Mouse (Mus musculus): ENCODE measurements around the gene Exoc2. TPM values are rescaled to one million over a fixed set of nuclear protein-coding genes. Genes with fewer than 3 reads are reported as not detected.

Exoc2 gene
- total RNA-seq, 4 experiments from 2014 or later, result 37.6 to 42.7 (median 40.4) TPM

DNA sequence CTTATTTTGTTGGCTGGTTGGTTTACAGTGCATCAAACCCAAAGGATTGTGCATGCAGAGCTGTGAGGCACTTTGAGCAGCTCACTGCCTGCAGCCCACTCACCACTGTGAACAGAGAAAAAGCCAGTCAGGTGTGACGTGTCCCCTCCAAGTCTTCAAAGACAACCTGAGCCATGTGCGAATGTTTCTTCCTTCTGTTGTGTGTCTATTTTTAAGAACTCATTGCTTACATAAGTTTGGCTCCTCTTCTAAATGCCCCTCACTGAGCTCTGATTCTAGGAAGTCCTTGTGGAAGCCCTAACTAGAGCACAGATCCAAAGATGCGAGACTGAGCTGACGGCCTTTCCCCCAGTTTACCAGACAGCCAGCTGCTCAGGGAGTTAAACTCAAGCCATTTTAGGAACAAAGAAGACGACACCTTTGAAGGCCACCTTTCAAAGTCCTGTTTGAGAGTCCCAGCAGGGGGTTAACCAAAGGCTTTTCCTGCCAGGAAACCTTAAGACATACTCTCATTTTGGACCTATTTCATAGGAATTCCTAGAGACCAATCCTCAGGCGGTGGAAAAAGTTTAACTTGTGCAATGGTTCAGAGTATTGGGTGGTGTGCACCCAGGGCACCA lies 79.8 kb downstream of the Exoc2 start:
- no peak for DNase-seq (ENCODE audit: low spot score in 2 of 2)

DNA sequence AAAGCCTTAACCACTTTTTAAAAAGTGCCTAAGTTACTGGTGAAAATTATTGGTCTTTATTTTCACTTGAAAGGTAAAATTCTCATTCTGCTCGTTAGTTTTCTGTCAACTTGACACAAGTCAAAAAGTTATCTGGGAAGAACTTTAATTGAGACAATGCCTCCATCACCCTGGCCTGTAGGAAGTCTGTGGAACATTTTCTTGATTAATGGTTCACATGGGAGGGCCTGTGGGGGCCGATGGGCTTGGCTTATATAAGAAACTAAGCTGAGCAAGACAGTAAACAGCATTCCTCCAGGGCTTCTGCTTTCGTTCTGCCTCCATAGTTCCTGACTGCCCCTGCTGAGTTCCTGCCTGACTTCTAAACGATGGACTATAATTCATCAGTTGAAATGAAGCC lies 81.6 kb downstream of the Exoc2 start:
- no peak for DNase-seq (ENCODE audit: low spot score in 2 of 2)

DNA sequence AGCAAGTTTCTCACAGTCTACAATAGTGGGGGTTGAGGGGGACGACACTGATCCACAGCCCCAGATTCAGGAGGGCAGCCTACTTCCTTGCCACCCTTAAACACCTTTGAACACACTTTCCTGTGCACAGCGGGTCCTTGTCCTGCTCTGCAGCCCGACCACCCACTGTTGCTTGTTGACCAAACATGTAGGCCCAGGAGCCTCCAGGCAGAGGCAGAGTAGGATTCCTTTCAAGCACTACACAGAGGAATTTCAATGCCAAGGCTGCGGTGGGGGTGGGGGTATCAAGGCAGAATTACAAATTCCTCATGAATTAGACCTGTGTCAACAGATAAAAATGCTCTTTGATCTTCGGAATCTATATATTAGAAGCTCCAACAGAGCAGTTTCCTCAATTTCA lies 82.7 kb downstream of the Exoc2 start:
- DNase-seq (ENCODE audit: low spot score in 2 of 2), result no peak

DNA sequence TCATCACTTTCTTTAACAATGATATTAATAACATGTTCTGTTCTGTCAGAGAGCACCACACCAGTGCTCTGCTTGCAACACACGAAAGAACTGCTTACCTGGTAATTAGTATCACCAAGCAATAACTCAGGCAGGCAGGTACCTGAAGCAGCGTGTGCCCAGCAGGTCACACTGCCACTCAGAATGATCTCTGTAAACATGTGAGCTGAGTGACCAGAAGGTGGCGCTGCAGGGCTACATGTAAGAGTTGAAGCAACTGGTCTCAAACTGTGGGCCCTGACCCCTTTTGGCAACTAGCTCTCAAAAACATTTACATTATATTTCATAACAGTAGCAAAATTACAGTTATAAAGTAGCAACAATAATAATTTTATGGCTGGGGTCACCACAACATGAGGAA lies 85.4 kb downstream of the Exoc2 start:
- peak in 1 of 2 experiments; percentile 54 for DNase-seq (ENCODE audit: low spot score in 2 of 2)

DNA sequence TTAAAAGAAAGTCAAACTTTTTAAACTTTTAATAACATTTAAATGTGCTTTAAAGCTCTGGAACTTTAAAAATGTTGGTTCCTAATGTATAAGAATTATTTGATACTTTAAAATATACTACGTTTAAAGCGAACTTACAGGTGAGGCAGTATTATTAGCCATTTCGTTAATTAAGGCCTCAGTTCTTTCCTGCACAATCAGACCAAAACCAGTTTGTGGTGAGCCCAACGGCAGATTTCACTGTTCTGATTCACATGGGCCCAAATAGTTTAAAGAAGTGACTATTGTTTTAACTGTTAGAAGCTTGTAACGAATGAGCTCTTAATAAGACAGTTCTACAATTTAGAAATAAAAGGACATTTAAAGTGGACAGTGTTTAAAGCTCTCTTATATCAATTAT lies 93.6 kb downstream of the Exoc2 start:
- DNase-seq (ENCODE audit: low spot score in 2 of 2), result no peak

DNA sequence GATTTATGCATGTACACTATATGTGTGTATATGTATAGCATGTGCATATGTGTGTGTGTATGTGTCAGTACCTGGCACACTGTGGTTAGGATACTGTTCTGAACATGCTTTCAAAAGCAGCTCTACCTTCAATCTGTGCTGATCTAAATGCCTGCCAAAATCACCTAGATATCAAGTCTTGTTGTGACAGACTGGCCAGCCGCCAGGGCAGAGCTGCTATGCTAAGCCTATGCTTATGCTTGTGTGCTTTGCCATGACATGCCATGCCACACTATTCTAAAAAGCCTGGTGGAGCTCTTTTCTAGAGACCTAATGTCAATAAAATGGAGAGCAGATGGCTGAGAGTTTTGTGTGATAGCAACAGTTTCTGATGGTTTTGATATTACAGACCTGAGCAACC lies 94.0 kb downstream of the Exoc2 start:
- DNase-seq (ENCODE audit: low spot score in 2 of 2), result no peak

DNA sequence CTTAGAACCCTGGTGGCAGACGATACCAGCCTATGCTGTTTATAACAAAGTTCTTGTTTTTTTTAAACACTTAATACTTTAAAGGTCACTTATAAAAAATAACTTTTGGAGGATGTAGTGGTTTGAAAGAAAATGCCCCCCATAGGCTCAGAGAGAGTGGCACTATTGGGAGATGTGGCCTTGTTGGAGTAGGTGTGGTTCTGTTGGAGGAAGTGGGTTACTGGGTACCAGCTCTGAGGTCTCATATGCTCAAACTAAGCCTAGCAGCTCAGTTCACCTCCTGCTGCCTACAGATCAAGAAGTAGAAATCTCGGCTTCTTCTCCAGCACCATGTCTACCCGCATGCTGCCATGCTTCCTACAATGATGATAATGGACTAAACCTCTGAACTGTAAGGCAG lies 98.1 kb downstream of the Exoc2 start:
- no peak for DNase-seq (ENCODE audit: low spot score in 2 of 2)

DNA sequence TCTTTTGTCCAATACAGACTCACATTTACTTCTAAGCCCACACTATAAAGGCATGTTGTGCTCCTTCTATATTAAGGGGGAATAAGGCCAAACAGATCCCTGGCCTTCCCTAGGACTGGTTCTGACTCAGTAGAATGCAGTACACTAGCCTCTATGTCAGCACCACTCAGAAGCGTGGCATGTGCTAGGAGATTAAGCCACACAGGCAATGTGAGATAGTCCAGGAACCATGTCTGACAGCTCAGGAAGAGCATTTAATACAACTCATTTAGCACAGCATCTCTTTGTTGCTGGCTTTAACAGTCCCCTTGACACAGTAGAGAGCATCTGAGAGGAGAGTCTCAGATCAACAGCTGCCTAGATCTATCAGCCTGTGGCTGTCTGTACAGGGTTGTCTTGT lies 100.4 kb downstream of the Exoc2 start:
- no peak for DNase-seq (ENCODE audit: low spot score in 2 of 2)

DNA sequence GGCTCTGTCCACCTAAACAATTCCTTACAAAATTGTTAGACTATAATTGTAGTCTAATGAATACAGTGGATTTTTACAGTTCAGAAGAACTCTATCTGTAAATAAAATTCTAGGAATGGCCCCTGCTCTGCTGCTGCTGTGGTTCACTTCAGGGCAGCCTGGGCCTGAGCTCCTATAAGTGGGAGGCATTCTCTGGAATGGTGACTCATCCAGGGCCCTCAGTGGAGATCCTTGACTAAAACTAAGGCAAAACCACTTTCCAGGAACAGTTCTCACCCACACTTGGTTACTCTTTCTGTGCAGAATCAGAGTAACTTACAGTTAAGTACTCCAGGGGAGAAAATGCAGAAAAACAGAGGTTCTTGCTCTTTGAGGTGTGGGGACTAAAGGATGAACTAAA lies 108.4 kb downstream of the Exoc2 start:
- DNase-seq (ENCODE audit: low spot score in 2 of 2), result no peak

DNA sequence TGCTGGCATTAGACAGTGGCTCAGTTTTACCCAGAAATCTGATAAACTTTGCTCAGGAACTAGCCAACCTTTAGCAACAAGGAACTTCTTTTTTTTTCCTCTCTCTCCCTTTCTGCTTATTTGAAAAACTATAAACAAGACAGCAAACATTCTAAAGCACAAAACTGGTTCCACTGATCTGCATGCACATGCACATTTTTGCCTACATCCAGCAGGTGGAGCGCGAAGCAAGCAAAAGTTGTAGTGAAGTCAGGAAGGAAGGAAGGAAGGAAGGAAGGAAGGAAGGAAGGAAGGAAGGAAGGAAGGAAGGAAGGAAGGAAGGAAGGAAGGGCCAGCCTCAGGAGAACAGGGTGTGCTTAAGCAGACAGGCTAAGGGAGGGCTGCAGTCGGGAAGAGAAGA lies 109.9 kb downstream of the Exoc2 start:
- DNase-seq (ENCODE audit: low spot score in 2 of 2), result no peak

DNA sequence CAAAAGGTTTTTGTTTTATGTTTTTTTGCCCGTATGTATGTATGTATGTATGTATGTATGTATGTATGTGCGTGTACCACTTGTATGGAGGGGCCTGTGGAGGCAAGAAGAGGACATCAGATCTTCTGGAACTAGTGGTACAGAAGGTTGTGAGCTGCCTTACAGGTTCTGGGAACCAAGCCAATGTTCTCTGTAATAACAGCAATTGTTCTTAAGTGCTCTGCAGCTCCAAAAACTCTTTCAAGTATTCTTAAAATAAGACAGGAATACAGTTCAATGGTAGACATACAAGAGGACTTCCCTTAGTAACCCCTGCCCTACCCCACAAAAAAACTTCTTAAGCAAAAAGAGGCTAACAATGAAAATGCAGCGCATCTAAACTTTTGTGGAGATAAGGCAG lies 115.5 kb downstream of the Exoc2 start:
- DNase-seq (ENCODE audit: low spot score in 2 of 2), result no peak

DNA sequence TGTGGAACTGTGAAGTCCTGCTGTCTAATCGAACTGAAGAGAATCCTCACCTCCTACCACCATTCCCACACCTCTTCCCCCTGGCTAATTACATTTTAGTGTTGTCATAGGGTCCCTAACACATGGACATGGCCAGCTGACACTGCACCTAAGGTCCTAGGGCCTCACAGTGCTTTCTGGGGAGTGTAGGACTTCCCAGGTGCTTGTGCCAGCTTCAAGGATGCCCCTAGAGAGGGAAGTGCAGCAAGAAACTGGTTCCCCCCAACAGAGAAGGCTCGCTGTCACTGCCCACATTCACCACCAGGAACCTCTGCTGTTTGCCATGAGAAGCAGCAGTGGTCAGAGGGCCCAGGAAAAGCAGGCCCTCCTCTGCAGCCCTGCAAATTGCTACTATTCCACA lies 123.2 kb downstream of the Exoc2 start:
- no peak for DNase-seq (ENCODE audit: low spot score in 2 of 2)

DNA sequence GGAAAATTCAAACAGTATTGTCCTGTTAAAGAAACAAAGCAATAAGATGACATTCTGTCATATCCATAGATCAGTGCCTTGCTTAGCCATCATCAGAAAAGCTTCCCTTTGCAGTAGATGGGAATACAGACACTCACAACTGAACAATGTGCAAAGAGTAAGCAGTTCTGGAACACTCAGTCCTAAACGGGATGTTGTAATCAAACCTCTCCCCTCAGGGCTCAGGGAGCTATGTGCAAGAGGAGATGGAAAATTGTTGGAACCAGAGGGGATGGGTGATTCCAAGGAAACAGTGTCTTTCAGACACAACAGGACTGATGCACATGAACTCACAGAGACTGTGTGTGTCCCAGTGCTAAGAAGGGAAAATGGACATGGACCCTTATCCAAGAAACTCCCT lies 125.9 kb downstream of the Exoc2 start:
- no peak for DNase-seq (ENCODE audit: low spot score in 2 of 2)

DNA sequence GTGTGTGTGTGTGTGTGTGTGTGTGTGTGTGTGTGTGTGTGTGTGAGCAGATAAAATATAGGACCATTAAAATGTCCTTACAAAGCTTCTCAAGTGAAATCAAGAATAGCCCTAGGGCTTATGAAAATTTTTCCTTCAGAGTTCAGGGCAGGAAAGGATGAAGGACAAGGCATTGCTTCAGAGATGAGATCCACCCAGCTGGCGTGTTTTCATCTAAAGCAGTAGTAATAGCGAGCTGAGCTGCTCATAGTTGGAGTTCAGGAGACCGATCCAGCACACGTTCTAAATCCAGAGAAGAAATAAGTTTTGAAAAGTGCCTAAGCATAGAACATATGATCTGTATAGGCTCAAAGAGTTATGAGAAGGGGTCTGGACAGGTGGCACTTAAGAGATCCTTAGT lies 127.4 kb downstream of the Exoc2 start:
- DNase-seq (ENCODE audit: low spot score in 2 of 2), result no peak

DNA sequence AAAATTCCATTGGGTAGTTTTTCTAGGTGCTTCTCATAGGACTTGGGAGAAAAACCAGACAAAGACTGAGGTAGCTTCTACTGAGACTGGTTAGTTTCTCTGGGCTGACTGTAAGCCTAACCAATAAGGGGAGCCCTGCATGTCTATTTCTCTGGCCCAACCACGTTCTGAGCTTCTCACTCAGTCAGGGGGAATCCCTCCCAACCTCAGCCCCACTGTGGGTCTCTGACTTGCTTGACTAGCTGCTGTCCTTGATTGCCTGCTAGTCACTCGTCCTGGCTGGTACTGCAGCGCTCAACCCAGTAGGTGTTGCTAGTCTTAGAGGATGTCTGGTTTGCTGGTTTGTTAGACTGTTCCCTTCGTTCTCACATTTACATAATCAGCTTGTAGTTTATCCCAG lies 130.8 kb downstream of the Exoc2 start:
- DNase-seq (ENCODE audit: low spot score in 2 of 2), result no peak

DNA sequence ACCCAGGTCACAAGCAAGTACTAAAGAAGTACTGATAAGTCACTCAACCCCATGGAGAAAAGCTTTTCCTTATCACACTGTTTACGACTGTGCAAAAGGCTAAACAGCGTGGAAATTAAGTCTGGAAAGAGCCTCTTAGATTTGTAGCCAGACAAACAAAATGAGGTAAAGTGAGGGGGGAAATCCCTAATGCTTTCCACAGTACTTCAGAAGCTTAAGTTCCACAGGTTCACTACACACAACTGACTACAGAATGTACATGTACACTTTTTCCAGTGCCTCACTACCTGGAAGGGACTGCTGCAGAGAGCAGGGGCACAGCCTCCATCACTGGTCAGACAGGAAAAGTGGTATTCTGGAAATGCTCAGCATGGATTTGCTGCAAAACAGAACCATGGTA lies 132.1 kb downstream of the Exoc2 start:
- DNase-seq (ENCODE audit: low spot score in 2 of 2), result no peak

DNA sequence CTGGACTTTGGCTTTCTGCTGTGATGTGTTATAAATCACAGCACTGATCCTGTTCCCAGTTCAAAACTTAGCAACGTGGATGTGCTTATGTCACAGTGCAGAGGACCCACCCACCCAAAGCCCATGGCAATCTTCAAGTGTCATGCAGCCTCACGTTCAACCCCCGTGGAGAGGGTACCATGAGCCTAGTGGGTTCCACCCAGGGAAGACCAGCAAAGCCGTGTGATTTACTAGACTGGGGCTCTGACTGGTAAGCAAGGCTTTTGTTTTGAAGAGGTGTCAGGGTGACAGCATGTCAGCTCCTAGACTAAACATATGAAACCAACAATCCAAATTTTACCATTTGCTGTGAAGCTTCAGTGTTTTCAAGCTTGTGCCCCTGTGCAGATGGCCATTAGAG lies 132.6 kb downstream of the Exoc2 start:
- no peak for DNase-seq (ENCODE audit: low spot score in 2 of 2)

DNA sequence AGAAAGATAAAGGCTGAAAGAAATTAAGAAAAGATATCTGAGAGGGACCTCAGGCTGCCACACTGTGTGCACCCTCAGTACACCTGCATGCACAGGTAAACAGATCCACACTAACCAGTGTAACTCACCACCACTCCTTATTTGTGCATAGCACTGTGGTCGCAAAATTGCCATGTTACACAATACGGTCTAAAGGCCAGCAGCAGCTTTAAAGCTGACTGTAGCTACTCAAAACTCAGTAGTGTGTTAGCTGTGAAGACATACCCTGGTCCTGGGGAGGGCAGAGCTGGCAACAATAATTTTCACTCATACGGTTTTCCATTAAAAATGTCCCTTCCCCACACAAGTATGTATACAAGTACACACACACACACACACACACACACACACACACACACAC lies 133.2 kb downstream of the Exoc2 start:
- DNase-seq (ENCODE audit: low spot score in 2 of 2), result no peak

DNA sequence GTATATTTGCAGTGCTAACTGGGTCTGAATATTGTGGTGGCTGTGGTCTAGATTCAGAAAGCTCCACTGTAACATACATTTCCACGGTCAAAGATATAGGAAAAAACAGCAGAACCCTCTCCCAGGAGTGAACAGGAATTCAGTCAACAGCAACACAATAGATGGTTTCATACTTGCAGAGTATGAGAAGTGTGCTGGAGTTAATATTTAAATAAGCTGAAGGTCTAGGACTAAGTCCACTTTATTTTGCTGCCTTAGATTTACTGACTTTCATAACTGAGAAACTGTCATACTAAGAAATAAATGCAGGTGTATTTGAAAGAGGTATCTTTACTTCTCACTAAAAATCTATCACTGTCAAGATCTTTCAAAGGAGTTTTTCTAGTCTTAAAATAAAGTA lies 137.6 kb downstream of the Exoc2 start:
- no peak for DNase-seq (ENCODE audit: low spot score in 2 of 2)

DNA sequence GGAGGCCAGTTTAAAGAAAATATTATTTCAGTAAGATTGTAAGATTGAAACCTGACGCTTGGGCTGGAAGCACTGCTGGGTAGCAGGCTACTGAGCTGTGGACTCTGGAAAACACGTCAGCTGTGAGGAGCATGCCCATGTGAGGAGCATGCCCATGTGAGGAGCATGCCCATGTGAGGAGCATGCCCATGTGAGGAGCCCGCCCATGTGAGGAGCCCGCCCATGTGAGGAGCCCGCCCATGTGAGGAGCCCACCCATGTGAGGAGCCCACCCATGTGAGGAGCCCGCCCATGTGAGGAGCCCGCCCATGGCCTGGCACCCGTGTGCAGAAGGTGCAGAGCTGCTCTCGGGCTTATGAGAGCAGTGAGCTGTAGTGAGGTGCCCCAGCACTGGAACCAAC lies 139.0 kb downstream of the Exoc2 start:
- no peak for DNase-seq (ENCODE audit: low spot score in 2 of 2)

DNA sequence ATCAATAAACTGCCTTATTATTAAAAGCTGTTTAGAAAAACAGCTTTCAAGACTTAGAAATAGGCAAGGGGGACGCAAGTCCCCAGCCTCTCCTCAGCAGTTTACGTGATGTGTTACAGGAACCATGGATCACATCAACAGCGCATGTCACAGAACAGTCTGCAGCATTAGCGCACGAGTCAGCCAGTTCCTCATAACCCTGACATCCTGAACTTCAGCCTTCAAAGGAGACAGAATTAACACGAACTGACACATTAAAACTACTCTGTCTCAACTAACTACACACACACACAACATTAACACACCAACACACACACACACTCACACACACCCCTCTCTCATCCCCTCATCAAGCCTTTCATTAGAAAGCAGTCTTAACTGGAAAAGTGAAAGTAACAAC lies 139.5 kb downstream of the Exoc2 start:
- DNase-seq (ENCODE audit: low spot score in 2 of 2), result no peak

DNA sequence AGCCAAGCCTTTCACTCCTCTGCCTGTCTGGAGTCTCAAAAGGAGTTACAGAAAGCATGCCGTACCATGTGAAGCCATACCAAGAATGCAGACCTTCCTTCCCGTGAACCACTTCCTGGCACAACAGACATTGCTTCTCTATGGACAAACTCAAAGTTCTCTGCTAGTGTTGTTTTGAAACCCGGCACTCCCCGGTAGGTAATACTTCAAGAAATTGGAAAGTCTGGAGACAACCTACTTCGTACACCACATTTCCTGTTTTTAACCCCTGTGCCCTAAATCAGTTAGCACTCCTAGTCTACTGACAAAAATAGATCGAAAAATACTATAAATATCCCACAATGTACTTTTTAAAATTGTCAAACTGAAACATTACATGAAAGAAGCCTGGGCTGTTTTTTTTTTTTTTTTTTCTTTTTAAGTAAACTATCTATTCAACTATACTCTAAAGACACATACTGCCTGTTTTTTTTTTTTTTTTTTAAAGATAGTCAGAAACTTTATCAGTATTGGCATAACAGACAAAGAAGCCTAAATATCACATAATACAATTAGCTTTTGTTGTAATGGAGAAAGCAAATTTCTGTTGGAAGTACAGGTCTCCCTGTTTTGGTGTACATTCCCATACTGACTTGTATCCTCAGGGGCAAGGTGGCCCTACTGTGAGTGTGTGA lies 140.3 kb downstream of the Exoc2 start:
- no peak for DNase-seq (ENCODE audit: low spot score in 2 of 2)

DNA sequence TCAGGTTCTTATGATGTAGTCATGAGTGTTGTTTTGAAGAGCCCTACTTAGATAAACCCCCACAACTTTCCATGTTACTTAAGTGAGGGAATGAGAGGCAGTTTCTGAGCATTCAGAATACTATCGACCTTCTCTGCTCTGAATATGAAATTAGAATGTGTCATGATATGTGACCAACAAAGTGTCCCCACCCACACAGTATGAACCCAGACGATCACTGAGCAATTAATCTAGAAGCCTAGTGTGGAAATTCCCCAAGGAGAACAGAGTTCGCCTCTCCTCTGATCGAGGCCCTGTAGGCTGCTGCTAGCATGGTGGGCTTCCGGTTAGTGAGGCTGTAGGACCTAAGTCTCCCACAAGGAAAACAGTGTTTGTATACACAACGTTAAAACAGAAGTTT lies 142.5 kb downstream of the Exoc2 start:
- no peak for DNase-seq (ENCODE audit: low spot score in 2 of 2)

DNA sequence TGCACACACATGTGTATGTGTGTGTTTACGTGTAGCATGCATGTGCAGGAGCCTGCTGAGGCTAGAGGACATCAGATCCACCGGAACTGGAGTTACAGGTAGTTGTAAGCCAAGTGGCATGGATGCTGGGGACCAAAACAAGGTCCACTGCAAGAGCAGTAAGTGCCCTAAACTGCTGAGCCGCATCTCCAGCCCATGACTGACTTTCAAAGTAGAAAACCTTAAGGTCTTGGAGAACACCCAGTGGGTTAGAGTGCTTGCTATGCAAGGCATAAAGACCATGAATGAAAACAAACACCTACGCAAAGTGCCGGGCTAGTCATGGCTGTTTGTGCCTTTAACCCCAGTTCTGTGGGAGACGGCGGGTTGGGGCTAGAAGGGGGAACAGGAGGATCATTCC lies 147.4 kb downstream of the Exoc2 start:
- DNase-seq (ENCODE audit: low spot score in 2 of 2), result no peak
